Mouse (Mus musculus) T-helper 2 cell (primary cell): ENCODE results near the gene Zcchc24.

ENCODE experiments used
- in situ Hi-C: fragments of 300-600 bp; cut with MboI, MseI; formaldehyde crosslinking; loops from one replicate; pipeline ENCODE4 v1.15.1; 2025; ENCODE audit warnings: high pct_unique_total_duplicates

Gene Zcchc24

DNA sequence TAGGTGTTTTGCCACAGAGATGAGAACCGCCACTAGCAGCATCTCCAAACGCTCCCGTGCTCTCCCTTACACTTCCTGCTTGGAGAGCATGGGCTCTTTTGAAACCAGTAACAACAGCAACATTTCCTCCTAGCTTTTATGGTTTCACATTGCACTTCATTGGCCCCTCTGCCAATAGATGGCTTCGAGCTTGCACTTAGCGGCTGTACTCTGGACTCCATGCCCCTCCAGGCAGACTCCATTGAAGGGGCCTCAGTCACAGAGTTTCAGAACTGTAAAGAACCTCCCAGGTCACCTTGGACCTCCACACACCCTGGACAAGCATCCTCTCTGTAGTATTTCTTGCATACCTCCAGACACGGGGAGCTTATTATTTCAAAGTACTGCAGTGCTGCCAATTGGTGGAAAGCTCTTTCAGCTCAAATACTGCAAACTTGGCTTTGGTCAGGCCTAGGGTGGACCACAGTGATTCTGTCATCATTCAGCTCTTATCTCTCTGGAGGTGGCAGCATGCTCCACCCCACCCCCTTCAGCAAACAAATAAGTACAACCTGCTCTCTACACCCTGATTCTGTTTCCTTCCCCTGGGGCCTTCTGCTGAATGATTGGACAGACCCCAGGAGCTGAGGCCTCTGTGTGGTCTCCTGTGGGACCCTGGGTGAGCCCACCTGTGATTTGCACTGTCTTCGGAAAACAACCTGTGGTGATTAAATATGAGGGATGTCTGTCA lies 82.5 kb downstream of the Zcchc24 start:
- in situ Hi-C loops: no loop called here

DNA sequence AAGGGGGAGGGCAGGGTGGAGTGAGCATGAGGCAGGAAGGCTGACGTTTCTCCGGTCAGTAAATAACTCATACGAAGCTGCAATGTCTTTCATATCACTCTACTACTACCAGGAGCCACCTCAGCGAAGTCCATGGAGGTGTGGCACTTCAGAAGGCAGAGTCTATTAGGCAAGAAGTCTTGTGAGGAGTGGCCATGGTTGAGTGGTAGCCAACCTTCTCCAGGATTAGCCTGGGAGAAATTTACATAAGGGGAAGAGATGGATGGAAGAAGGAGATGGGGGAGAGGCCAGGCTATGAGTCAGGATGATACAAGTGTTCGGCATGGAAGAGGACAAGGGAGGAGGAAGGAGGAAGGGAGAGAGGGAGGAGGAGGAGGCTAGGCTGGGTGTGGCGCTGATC lies 86.8 kb downstream of the Zcchc24 start:
- in situ Hi-C loops: no loop called here

DNA sequence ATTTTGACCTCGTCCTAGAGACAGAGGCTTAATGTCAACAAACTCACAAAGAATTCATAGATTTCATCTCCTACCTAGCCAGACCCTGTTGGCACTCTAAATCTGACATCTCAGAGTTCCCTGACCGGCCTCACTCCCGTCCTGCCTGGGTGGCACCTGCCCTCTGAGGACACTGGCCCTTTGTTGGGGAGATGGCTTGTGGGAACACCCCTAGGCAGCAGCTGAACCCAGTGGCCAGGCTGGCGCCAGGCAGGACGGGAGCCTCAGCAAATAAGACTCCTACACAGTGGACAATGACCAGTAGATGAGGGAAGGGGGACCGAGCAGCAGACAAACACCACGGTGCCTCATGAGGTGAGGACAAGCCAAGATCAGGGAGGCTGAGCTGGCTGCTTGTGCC lies 89.2 kb downstream of the Zcchc24 start:
- in situ Hi-C loops: no loop called here

DNA sequence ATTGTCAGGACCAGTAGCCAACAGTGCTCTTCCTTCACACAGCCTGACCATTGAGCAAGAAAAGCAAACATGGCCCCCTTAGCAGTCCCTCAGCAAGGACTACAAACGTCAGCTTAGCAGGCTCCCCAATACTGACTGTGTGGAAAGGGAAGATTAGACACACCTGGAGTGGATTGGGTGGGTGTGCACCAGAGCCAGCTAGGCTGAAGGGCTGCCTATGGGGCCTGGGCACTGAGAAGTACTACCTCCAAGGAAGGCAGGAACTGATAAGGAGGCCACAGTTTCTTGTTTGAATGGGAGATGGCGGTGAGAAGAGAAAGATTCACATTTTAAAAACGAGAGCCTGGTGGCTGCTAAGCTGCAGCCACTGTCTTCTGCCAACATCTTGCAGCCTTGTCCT lies 101.3 kb downstream of the Zcchc24 start:
- in situ Hi-C loops: no loop called here

DNA sequence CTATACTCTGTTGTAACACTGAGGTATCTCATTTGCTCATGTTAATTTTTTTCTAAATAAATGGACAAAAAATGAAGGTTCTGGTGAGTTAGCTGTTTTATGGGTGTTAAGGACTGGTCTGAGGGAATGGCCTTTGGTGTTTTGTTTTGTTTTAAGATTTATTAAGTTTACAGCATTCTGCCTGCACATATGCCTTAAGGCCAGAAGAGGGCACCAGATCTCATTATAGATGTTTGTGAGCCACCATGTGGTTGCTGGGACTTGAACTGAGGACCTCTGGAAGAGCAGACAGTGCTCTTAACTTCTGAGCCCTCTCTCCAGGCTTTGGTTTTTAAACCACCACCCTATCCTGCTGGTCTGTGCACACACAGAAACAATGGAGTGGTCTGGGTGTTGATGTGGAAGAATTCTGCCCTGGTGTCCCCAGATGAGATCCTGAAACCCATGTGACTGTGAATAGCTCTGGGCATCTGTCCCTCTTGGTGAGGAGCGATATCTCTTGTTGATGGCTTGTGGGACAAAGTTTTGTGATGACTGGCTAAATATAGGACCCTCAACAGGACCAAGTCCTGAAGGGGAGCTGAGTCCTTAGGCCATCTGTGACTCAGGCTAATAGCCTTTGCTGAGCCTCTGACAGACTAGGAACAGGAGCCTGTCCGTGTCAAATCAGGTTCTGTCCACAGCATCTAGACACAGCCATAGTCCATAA lies 102.0 kb downstream of the Zcchc24 start:
- in situ Hi-C loops: no loop called here

DNA sequence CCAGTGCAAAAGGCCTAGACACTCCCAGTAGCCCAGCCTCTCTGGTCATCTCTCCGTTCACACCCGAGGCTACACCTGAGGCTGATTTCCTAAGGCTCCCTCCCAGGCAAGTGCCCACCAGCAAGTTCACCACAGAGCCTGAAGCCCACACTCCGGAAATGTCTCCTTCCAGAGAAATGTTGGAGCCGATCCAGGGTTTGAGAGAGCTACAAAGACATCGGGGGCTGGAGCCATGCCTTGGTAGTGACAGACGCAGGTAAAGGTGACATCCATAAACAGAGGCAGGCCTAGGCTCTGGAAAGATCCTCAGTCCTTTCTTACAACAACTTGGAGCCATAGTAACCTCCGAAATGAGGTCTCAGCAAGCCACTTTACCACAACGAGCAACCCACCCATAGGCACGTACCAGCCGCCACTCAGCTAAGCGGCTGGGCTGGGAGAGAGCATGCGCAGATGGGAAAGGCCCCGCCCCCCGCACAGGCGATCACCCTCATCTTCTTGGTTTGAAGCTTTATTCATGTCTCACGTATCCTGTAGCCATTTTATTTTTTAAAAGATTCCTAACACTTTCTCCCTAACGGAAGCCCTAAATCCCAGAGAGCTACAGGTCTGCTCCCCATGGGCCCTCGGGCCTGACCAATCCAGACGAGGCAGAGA lies 103.4 kb downstream of the Zcchc24 start:
- in situ Hi-C loops: no loop called here

DNA sequence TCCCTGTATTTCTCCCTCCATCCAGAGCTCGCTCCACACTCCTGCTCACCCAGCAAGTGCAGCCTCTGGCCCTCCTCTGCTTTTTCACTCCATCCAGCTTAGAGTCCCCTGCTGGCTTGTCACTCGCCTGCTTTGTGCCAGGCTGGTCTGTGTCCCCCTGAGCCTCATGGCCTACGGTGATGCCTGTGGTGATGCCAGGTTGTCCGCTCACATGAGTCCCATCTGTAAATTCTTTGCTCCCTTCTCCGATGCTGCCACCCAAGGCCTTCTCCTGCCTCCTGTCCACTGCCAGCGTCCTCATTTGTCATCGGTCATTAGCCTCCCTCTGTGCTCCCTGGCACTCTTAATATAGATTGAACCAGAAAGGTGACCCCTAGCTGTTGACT lies 104.5 kb downstream of the Zcchc24 start:
- in situ Hi-C loops: no loop called here

DNA sequence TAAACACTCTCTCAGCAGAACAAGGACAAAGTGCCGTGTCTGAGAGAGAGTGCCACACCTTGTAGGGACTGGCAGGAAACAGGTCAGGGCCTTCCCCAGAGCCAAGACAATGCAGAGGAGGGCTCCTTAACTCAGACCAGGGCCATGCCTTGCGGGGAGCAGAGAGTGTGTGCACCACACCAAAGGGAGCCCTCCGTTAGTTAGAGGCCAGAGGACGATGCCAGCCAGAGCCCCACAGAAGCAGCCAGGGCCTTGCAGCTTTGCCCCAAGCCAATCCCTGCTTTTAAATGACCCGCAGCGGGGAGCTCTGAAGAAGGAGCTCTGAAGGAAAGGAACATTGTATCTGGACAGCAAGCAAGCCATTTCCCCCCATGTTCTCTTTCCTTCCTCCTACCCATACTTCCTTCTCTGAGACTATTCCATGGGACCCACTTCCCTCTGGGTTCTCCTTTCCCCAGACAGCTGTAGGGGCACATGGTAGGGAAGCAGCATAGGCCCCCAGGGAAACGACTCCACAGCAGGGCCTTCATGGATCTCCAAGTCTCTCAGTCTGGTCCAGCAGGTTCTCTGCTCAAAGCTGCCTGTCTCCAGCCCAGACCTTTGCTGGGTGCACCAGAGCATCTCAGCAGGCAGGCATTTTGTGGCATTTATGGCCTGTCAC lies 105.1 kb downstream of the Zcchc24 start:
- in situ Hi-C loops: no loop called here
